Mouse (Mus musculus): ENCODE measurements around the gene Vmn1r14. TPM values are rescaled to one million over a fixed set of nuclear protein-coding genes. Genes with fewer than 3 reads are reported as not detected.
"Not testable (repeated sequence)": the region's sequence is repeated elsewhere in the genome, so short reads cannot be mapped to it uniquely, and the experiment has no call there.

The Vmn1r14 gene
- not detected in 2 replicates for polyA plus RNA-seq (2012; rRNA removed)
- not detected in 2 replicates for polyA plus RNA-seq (2014; fragmentation: Nextera tagmentation; extraction: Ambion mirVana)

DNA sequence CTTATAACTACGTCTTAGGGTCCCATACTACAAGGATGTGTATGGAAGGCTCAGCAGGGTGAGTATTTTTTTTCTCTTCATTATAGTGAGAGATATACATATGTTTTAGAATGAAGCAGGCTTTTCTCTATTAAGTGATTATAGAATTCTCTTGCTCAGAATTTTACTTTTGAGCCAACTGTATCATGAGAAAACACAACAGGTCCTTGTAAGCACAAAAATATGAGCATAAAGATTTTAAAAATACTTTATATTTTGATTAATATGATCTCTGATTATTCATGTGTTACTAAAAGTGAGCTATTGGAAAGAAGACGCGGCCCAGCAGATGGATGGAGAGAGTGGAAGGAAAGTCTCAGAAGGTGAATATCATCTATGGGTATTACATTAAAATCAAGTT, at the start of gene Vmn1r14:
Vmn1r14 (plus strand) TSS at position 301 of the 400 bp plus-strand sequence.
- TF ChIP-seq POLR2A (IDR thresholded peaks at IDR 0.05; ENCODE audit: borderline replicate concordance, extremely low read depth, insufficient read depth, insufficient read length), result no peak
- Histone ChIP-seq H3K4me1 (ENCODE audit: control insufficient read depth, insufficient read depth, low read length) (no peaks in the 10 kb centered on the region), H3K36me3 (ENCODE audit: control insufficient read depth, insufficient read depth, low read length) (no peaks in the 10 kb centered on the region), H3K4me2 (replicated peaks; ENCODE audit: low read depth, low read length, severe bottlenecking) (no peak within 1 kb of the TSS), H3K9me3 (ENCODE audit: control insufficient read depth, low read length) (no peaks in the 10 kb centered on the region), H3K27me3 (ENCODE audit: control insufficient read depth, insufficient read depth, low read length) (no peaks in the 10 kb centered on the region), H3K4me3 (replicated peaks; ENCODE audit: low read length) (no peak within 1 kb of the TSS), H3K27ac (replicated peaks; ENCODE audit: low read depth, low read length) (no peak within 1 kb of the TSS), H3K9ac (ENCODE audit: low read depth, low read length, severe bottlenecking) (no peak within 1 kb of the TSS)
- no peak for ATAC-seq (ENCODE audit: low FRiP score, low read depth)
- no peak for DNase-seq (ENCODE audit: low spot score)
- WGBS, result 90% methylated on average over 3 of the region's 3 CpGs

DNA sequence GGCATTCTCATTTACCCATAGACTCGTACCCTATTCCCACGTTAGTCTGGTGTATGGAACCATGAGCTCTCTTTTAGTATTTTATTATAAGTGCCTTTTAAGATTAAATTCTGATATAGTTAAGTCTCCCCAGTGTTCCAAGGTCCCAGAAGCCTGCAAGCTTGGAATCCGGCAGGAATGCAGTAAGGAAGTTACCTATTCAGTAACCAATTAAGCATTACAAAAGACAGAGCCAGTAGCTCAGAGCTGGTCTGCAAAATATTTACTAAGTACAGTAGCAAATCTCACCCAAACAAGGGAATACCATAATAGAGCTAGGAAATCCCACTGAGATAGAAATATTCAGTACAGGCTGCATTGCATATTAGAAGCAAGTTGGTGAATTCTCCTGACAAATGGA, 41.5 kb upstream of the Vmn1r14 start:
- 52% methylated on average over 3 of the region's 3 CpGs for WGBS
- not testable (repeated sequence) for H3K27me3 ChIP-seq (ENCODE audit: control insufficient read depth, insufficient read depth, low read length); ATAC-seq (ENCODE audit: low FRiP score, low read depth); H3K4me1 ChIP-seq (ENCODE audit: control insufficient read depth, insufficient read depth, low read length); H3K27ac ChIP-seq (replicated peaks; ENCODE audit: low read depth, low read length); H3K9me3 ChIP-seq (ENCODE audit: control insufficient read depth, low read length); H3K4me3 ChIP-seq (replicated peaks; ENCODE audit: low read length); H3K9ac ChIP-seq (ENCODE audit: low read depth, low read length, severe bottlenecking); DNase-seq (ENCODE audit: low spot score); H3K36me3 ChIP-seq (ENCODE audit: control insufficient read depth, insufficient read depth, low read length); H3K4me2 ChIP-seq (replicated peaks; ENCODE audit: low read depth, low read length, severe bottlenecking)

GRCm38 (mm10) chr6:57202990-57203389, 28.5 kb upstream of the Vmn1r14 start, which contains the start of gene Vmn1r13:
Gene Vmn1r13 (plus strand): TSS chr6:57203290.
- 90% methylated on average over 1 of the region's 1 CpGs for WGBS
- not testable (repeated sequence) for H3K9me3 ChIP-seq (ENCODE audit: control insufficient read depth, low read length); H3K4me2 ChIP-seq (replicated peaks; ENCODE audit: low read depth, low read length, severe bottlenecking); DNase-seq (ENCODE audit: low spot score); ATAC-seq (ENCODE audit: low FRiP score, low read depth); H3K36me3 ChIP-seq (ENCODE audit: control insufficient read depth, insufficient read depth, low read length); H3K9ac ChIP-seq (ENCODE audit: low read depth, low read length, severe bottlenecking); H3K4me3 ChIP-seq (replicated peaks; ENCODE audit: low read length); H3K27me3 ChIP-seq (ENCODE audit: control insufficient read depth, insufficient read depth, low read length); H3K4me1 ChIP-seq (ENCODE audit: control insufficient read depth, insufficient read depth, low read length); H3K27ac ChIP-seq (replicated peaks; ENCODE audit: low read depth, low read length)

DNA sequence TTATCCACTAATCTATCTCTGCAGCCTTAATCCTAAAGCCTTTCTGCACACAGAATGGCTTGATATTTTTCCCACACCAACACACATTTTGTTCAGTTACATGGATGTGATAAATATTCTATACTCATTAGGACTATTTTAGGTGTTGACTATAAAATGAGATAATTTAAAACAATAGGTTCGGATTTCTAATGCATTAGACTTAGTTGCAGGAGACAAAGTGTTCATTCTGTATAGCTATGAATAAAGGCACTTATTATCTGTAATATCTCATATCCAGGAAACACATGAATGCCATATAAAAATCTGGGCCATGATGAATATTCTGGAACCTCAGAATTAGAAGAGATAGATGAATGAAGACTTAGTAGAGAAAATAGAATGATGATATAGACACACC, 26.2 kb downstream of the Vmn1r14 start, which contains the start of gene Vmn1r15:
Vmn1r15 (plus strand) TSS at position 301 of the 400 bp plus-strand sequence.
- Histone ChIP-seq H3K27me3 (ENCODE audit: control insufficient read depth, insufficient read depth, low read length) (no peaks in the 10 kb centered on the region), H3K9ac (ENCODE audit: low read depth, low read length, severe bottlenecking) (no peak within 1 kb of the TSS), H3K36me3 (ENCODE audit: control insufficient read depth, insufficient read depth, low read length) (no peaks in the 10 kb centered on the region), H3K4me3 (replicated peaks; ENCODE audit: low read length) (no peak within 1 kb of the TSS), H3K4me1 (ENCODE audit: control insufficient read depth, insufficient read depth, low read length) (no peaks in the 10 kb centered on the region), H3K4me2 (replicated peaks; ENCODE audit: low read depth, low read length, severe bottlenecking) (no peak within 1 kb of the TSS), H3K27ac (replicated peaks; ENCODE audit: low read depth, low read length) (no peak within 1 kb of the TSS), H3K9me3 (ENCODE audit: control insufficient read depth, low read length) (no peaks in the 10 kb centered on the region)
- DNase-seq (ENCODE audit: low spot score), result no peak
- 66% methylated on average over 1 of the region's 1 CpGs for WGBS
- TF ChIP-seq POLR2A (IDR thresholded peaks at IDR 0.05; ENCODE audit: borderline replicate concordance, extremely low read depth, insufficient read depth, insufficient read length), result no peak
- ATAC-seq (ENCODE audit: low FRiP score, low read depth), result no peak

DNA sequence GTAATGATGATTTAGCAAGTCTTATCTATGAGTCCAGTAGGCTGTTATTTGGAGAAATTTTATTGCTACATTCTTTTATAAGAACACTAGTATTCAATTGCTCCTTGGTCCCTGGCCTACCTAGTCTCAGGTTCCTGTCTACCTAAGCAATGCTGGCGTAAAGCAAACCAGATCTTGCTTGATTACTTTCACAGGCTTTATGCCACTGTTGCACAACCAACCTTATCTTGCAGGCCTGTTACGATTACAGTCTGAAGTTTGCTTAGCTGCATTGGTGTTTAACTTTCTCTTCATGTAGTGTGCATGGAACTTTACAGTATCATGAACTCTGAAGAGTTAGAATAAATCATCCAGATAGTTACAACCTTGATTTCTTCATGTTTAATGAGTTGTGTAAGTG, 29.5 kb downstream of the Vmn1r14 start:
- no peak for TF ChIP-seq POLR2A (IDR thresholded peaks at IDR 0.05; ENCODE audit: borderline replicate concordance, extremely low read depth, insufficient read depth, insufficient read length)
- DNase-seq (ENCODE audit: low spot score), result no peak
- no peak overlapping the region for H3K9ac ChIP-seq (ENCODE audit: low read depth, low read length, severe bottlenecking)
- ATAC-seq (ENCODE audit: low FRiP score, low read depth), result no peak
- H3K4me1 ChIP-seq (ENCODE audit: control insufficient read depth, insufficient read depth, low read length), result no peaks in the 10 kb centered on the region
- H3K27me3 ChIP-seq (ENCODE audit: control insufficient read depth, insufficient read depth, low read length), result no peaks in the 10 kb centered on the region
- no peaks in the 10 kb centered on the region for H3K36me3 ChIP-seq (ENCODE audit: control insufficient read depth, insufficient read depth, low read length)
- H3K4me2 ChIP-seq (replicated peaks; ENCODE audit: low read depth, low read length, severe bottlenecking), result no peak overlapping the region
- no peak overlapping the region for H3K27ac ChIP-seq (replicated peaks; ENCODE audit: low read depth, low read length)
- no peaks in the 10 kb centered on the region for H3K9me3 ChIP-seq (ENCODE audit: control insufficient read depth, low read length)
- no peak overlapping the region for H3K4me3 ChIP-seq (replicated peaks; ENCODE audit: low read length)
- 74% methylated on average over 2 of the region's 2 CpGs for WGBS

DNA sequence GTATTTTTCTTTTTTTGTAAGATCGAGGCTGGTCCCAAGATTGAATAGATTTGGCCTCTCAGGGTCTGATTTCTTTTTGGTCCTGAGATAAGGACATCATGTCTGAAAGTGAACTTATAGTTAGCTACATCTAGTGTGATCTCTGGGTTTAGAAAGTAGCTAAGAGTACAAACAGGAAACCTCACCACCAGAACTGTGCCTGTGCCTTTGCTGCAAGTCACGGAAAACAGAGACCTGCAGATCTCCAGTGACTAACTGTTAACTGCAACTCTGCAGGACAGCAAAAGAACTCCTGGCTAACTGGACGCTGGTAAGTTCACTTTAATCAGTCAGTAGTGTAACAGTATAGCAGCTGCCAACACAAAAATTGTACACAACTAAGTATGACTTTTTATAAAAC, 40.4 kb downstream of the Vmn1r14 start:
- ATAC-seq (ENCODE audit: low FRiP score, low read depth) (no peak), DNase-seq (ENCODE audit: low spot score) (no peak)
- Histone ChIP-seq H3K4me1 (ENCODE audit: control insufficient read depth, insufficient read depth, low read length) (no peaks in the 10 kb centered on the region), H3K9me3 (ENCODE audit: control insufficient read depth, low read length) (no peaks in the 10 kb centered on the region), H3K4me3 (replicated peaks; ENCODE audit: low read length) (no peak overlapping the region), H3K27ac (replicated peaks; ENCODE audit: low read depth, low read length) (no peak overlapping the region), H3K4me2 (replicated peaks; ENCODE audit: low read depth, low read length, severe bottlenecking) (no peak overlapping the region), H3K36me3 (ENCODE audit: control insufficient read depth, insufficient read depth, low read length) (no peaks in the 10 kb centered on the region), H3K9ac (ENCODE audit: low read depth, low read length, severe bottlenecking) (no peak overlapping the region), H3K27me3 (ENCODE audit: control insufficient read depth, insufficient read depth, low read length) (no peaks in the 10 kb centered on the region)
- WGBS, result 56% methylated on average over 3 of the region's 3 CpGs
- TF ChIP-seq POLR2A (IDR thresholded peaks at IDR 0.05; ENCODE audit: borderline replicate concordance, extremely low read depth, insufficient read depth, insufficient read length), result no peak
